Mouse (Mus musculus): ENCODE measurements at regions not wholly inside any gene's neighbourhood (a gene's known extent, or its start where the extent isn't known, plus 50 kb on each side); places are given as distances from the start of the nearest gene placed in this dataset.

GRCm38 (mm10) chr3:52929827-52930605, 87.0 kb downstream of the Cog6 start:
- H3K4me2 ChIP-seq (replicated peaks): no peak overlapping the region
- H3K27me3 ChIP-seq: no peaks in the 10 kb centered on the region
- no peaks in the 10 kb centered on the region for H3K36me3 ChIP-seq
- no peaks in the 10 kb centered on the region for H3K4me1 ChIP-seq
- H3K4me3 ChIP-seq (replicated peaks): no peak overlapping the region
- WGBS: 53% methylated on average over 13 of the region's 13 CpGs
- ATAC-seq (ENCODE audit: insufficient number of reproducible peaks, low FRiP score, low TSS enrichment, low read depth): no peak
- no peak overlapping the region for H3K27ac ChIP-seq (replicated peaks)
- H3K9ac ChIP-seq: no peak overlapping the region
- H3K9me3 ChIP-seq (replicated peaks): no peaks in the 10 kb centered on the region

GRCm38 (mm10) chr3:52927361-52927841, 89.6 kb downstream of the Cog6 start:
- WGBS: 54% methylated on average over 12 of the region's 12 CpGs
- no peaks in the 10 kb centered on the region for H3K36me3 ChIP-seq
- H3K27ac ChIP-seq (replicated peaks): no peak overlapping the region
- no peak overlapping the region for H3K4me2 ChIP-seq (replicated peaks)
- no peaks in the 10 kb centered on the region for H3K27me3 ChIP-seq
- no peak for ATAC-seq (ENCODE audit: insufficient number of reproducible peaks, low FRiP score, low TSS enrichment, low read depth)
- no peaks in the 10 kb centered on the region for H3K4me1 ChIP-seq
- no peak overlapping the region for H3K9ac ChIP-seq
- no peaks in the 10 kb centered on the region for H3K9me3 ChIP-seq (replicated peaks)
- no peak overlapping the region for H3K4me3 ChIP-seq (replicated peaks)

GRCm38 (mm10) chr3:52926549-52926948, 90.5 kb downstream of the Cog6 start:
- WGBS: 61% methylated on average over 3 of the region's 3 CpGs
- no peaks in the 10 kb centered on the region for H3K9me3 ChIP-seq (replicated peaks)
- no peaks in the 10 kb centered on the region for H3K4me1 ChIP-seq
- H3K27me3 ChIP-seq: no peaks in the 10 kb centered on the region
- ATAC-seq (ENCODE audit: insufficient number of reproducible peaks, low FRiP score, low TSS enrichment, low read depth): no peak; the same call in 1 of the 2 replicates
- no peak overlapping the region for H3K9ac ChIP-seq
- no peak overlapping the region for H3K4me3 ChIP-seq (replicated peaks)
- no peak overlapping the region for H3K27ac ChIP-seq (replicated peaks)
- no peaks in the 10 kb centered on the region for H3K36me3 ChIP-seq
- no peak overlapping the region for H3K4me2 ChIP-seq (replicated peaks)

- Histone ChIP-seq H3K36me3 (no peaks in the 10 kb centered on the region), H3K4me3 (replicated peaks) (no peak overlapping the region), H3K27ac (replicated peaks) (no peak overlapping the region), H3K27me3 (no peaks in the 10 kb centered on the region), H3K9me3 (replicated peaks) (no peaks in the 10 kb centered on the region), H3K9ac (no peak overlapping the region), H3K4me2 (replicated peaks) (no peak overlapping the region), H3K4me1 (no peaks in the 10 kb centered on the region)
- no peak for ATAC-seq (ENCODE audit: insufficient number of reproducible peaks, low FRiP score, low TSS enrichment, low read depth)
- WGBS: 66% methylated on average over 3 of the region's 3 CpGs
Observed at GRCm38 (mm10) chr3:52925223-52925622, 91.8 kb downstream of the Cog6 start.

- Histone ChIP-seq H3K27me3 (no peaks in the 10 kb centered on the region), H3K36me3 (no peaks in the 10 kb centered on the region), H3K4me3 (replicated peaks) (no peak overlapping the region), H3K4me2 (replicated peaks) (no peak overlapping the region), H3K27ac (replicated peaks) (no peak overlapping the region), H3K4me1 (no peaks in the 10 kb centered on the region), H3K9ac (no peak overlapping the region), H3K9me3 (replicated peaks) (no peaks in the 10 kb centered on the region)
- no peak for ATAC-seq (ENCODE audit: insufficient number of reproducible peaks, low FRiP score, low TSS enrichment, low read depth)
- 38% methylated on average over 2 of the region's 2 CpGs for WGBS
Observed at GRCm38 (mm10) chr3:52924631-52925030, 92.4 kb downstream of the Cog6 start.

- H3K4me2 ChIP-seq (replicated peaks): no peak overlapping the region
- 86% methylated on average over 4 of the region's 4 CpGs for WGBS
- H3K9ac ChIP-seq: no peak overlapping the region
- H3K27me3 ChIP-seq: no peaks in the 10 kb centered on the region
- no peaks in the 10 kb centered on the region for H3K9me3 ChIP-seq (replicated peaks)
- ATAC-seq (ENCODE audit: insufficient number of reproducible peaks, low FRiP score, low TSS enrichment, low read depth): no peak
- no peaks in the 10 kb centered on the region for H3K4me1 ChIP-seq
- no peaks in the 10 kb centered on the region for H3K36me3 ChIP-seq
- H3K27ac ChIP-seq (replicated peaks): no peak overlapping the region
- no peak overlapping the region for H3K4me3 ChIP-seq (replicated peaks)
Observed at GRCm38 (mm10) chr3:52923824-52924559, 93.0 kb downstream of the Cog6 start.

- WGBS: 85% methylated on average over 8 of the region's 8 CpGs
- H3K4me2 ChIP-seq (replicated peaks): no peak overlapping the region
- H3K4me1 ChIP-seq: no peaks in the 10 kb centered on the region
- no peaks in the 10 kb centered on the region for H3K36me3 ChIP-seq
- no peak overlapping the region for H3K27ac ChIP-seq (replicated peaks)
- H3K27me3 ChIP-seq: no peaks in the 10 kb centered on the region
- no peak for ATAC-seq (ENCODE audit: insufficient number of reproducible peaks, low FRiP score, low TSS enrichment, low read depth)
- no peaks in the 10 kb centered on the region; the same call in 1 of the 2 replicates for H3K9me3 ChIP-seq (replicated peaks)
- H3K9ac ChIP-seq: no peak overlapping the region
- H3K4me3 ChIP-seq (replicated peaks): no peak overlapping the region
Observed at GRCm38 (mm10) chr3:52922411-52922810, 94.6 kb downstream of the Cog6 start.

GRCm38 (mm10) chr3:52906823-52907564, 110.0 kb downstream of the Cog6 start:
- Histone ChIP-seq H3K4me1 (no peaks in the 10 kb centered on the region), H3K27ac (replicated peaks) (no peak overlapping the region), H3K4me2 (replicated peaks) (no peak overlapping the region), H3K36me3 (no peaks in the 10 kb centered on the region), H3K4me3 (replicated peaks) (no peak overlapping the region), H3K27me3 (no peaks in the 10 kb centered on the region), H3K9ac (no peak overlapping the region), H3K9me3 (replicated peaks) (no peaks in the 10 kb centered on the region)
- 87% methylated on average over 3 of the region's 3 CpGs for WGBS
- no peak for ATAC-seq (ENCODE audit: insufficient number of reproducible peaks, low FRiP score, low TSS enrichment, low read depth)

- ATAC-seq (ENCODE audit: insufficient number of reproducible peaks, low FRiP score, low TSS enrichment, low read depth): no peak
- no peak overlapping the region for H3K9ac ChIP-seq
- 88% methylated on average over 3 of the region's 3 CpGs for WGBS
Observed at GRCm38 (mm10) chr3:52904028-52904427, 113.0 kb downstream of the Cog6 start.

GRCm38 (mm10) chr3:52897665-52898064, 119.4 kb downstream of the Cog6 start:
- Histone ChIP-seq H3K9ac (no peak overlapping the region), H3K27ac (replicated peaks) (no peak overlapping the region), H3K27me3 (no peaks in the 10 kb centered on the region), H3K9me3 (replicated peaks) (no peaks in the 10 kb centered on the region), H3K4me1 (no peaks in the 10 kb centered on the region), H3K4me3 (replicated peaks) (no peak overlapping the region), H3K4me2 (replicated peaks) (no peak overlapping the region), H3K36me3 (no peaks in the 10 kb centered on the region)
- 26% methylated on average over 4 of the region's 4 CpGs for WGBS
- no peak for ATAC-seq (ENCODE audit: insufficient number of reproducible peaks, low FRiP score, low TSS enrichment, low read depth)

More at GRCm38 (mm10) chr3:52904028-52904427, 113.0 kb downstream of the Cog6 start:
- H3K27me3 ChIP-seq: no peaks in the 10 kb centered on the region
- H3K36me3 ChIP-seq: no peaks in the 10 kb centered on the region
- H3K4me3 ChIP-seq (replicated peaks): no peak overlapping the region
- no peak overlapping the region for H3K27ac ChIP-seq (replicated peaks)
- no peaks in the 10 kb centered on the region for H3K4me1 ChIP-seq
- H3K9me3 ChIP-seq (replicated peaks): no peaks in the 10 kb centered on the region
- no peak overlapping the region for H3K4me2 ChIP-seq (replicated peaks)

- Histone ChIP-seq H3K4me2 (replicated peaks) (no peak overlapping the region), H3K36me3 (no peaks in the 10 kb centered on the region), H3K4me3 (replicated peaks) (no peak overlapping the region), H3K27me3 (no peaks in the 10 kb centered on the region), H3K27ac (replicated peaks) (no peak overlapping the region), H3K9ac (no peak overlapping the region), H3K9me3 (replicated peaks) (no peaks in the 10 kb centered on the region), H3K4me1 (no peaks in the 10 kb centered on the region)
- ATAC-seq (ENCODE audit: insufficient number of reproducible peaks, low FRiP score, low TSS enrichment, low read depth): no peak
- WGBS: 75% methylated on average over 7 of the region's 7 CpGs
Observed at GRCm38 (mm10) chr3:52896462-52896861, 120.6 kb downstream of the Cog6 start.

Data from embryonic facial prominence, embryonic 15.5 days (tissue).